Mouse (Mus musculus) ES-Bruce4 (cell line): ENCODE measurements around the gene Paf1.

ENCODE experiments used
- CTCF ChIP-seq: IDR thresholded peaks from one replicate; pipeline ENCODE4 v1.8.1; 2011; ENCODE audit warnings: low read depth, low read length
- POLR2A ChIP-seq: IDR thresholded peaks from one replicate; pipeline ENCODE4 v1.8.1; 2011; ENCODE audit warnings: low read length; ENCODE audit not compliant: insufficient read depth

DNA sequence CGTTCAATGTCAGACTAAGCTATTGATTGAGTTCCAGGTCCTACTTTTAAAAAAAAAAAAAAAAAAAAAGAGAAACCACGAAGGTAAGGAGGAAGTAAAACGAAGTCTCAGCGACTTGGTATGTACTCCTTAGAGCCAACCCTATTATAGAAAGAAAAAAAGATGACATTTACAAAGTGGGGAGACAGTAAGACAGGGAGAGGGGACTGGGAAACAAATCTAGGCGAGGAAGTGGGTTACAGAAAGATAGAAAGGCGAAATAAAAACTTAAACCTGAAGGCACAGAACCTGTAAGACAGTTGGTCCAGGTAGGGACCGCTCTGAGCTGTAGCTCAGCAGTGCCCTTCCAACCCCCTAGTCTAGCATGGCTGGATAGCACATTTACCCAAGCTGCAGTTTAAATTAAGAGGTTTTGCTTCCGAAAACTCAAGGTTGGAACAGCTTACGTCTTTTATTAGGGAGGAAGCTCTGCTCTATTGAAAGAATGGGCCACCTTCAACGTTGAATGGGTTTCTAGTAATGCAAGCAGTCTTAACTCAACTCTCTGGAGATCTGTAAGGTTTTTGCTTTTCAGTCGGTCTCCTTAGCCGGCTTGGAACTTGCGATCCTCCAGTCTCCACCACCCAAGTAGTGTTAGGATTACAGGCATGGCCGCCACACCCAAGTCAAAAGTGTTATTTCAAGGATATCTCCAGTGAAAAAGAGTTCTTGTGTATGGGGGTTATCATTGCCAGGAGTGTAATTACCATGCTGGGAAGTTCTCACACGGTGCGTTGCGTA, 12.3 kb upstream of the Paf1 start, which contains the start of gene Zfp36:
- TF ChIP-seq POLR2A (no peak), CTCF (no peak)
